Mouse (Mus musculus) midbrain, embryonic 12.5 days (tissue): ENCODE measurements around the gene Thsd7b. TPM values are rescaled to one million over a fixed set of nuclear protein-coding genes. Genes with fewer than 3 reads are reported as not detected.

Source experiments
- ATAC-seq: fragments of 200-750 bp; cut with Nextera tagmentation; 2 replicates; pipeline ENCODE4 v1.8.0; 2017; ENCODE audit warnings: low read depth, moderate TSS enrichment, moderate library complexity; ENCODE audit not compliant: low FRiP score
- H3K27ac ChIP-seq: fragments of 300-500 bp; sonication (generic); replicated peaks from 2 replicates; pipeline ENCODE4 v1.5.1; 2016; ENCODE audit warnings: mild to moderate bottlenecking
- H3K27me3 ChIP-seq: fragments of 300-500 bp; sonication (generic); 2 replicates; pipeline ENCODE4 v1.6.1; 2016; ENCODE audit warnings: mild to moderate bottlenecking
- H3K36me3 ChIP-seq: fragments of 300-500 bp; sonication (generic); 2 replicates; pipeline ENCODE4 v1.6.1; 2016
- H3K4me1 ChIP-seq: fragments of 300-500 bp; sonication (generic); 2 replicates; pipeline ENCODE4 v1.6.1; 2016
- H3K4me2 ChIP-seq: fragments of 300-500 bp; sonication (generic); replicated peaks from 2 replicates; pipeline ENCODE4 v1.6.1; 2016; ENCODE audit warnings: mild to moderate bottlenecking, moderate library complexity
- H3K4me3 ChIP-seq: fragments of 300-500 bp; sonication (generic); 2 replicates; pipeline ENCODE4 v1.5.1; 2016; ENCODE audit warnings: mild to moderate bottlenecking
- H3K9ac ChIP-seq: fragments of 300-500 bp; sonication (generic); replicated peaks from 2 replicates; pipeline ENCODE4 v1.6.1; 2016; ENCODE audit warnings: mild to moderate bottlenecking, moderate library complexity
- H3K9me3 ChIP-seq: fragments of 300-500 bp; sonication (generic); 2 replicates; pipeline ENCODE4 v1.6.1; 2016; ENCODE audit warnings: mild to moderate bottlenecking
- WGBS: fragments of 180-500 bp; shearing (Covaris S2); methylation state at CpG from one replicate; pipeline ENCODE4 v1.1.7; 2016; 5-methylcytosine and 5-hydroxymethylcytosine counted together
- polyA plus RNA-seq: library from polyadenylated mRNA; unstranded; fragments of >200 nt; fragmentation: Nextera tagmentation; extraction: Ambion mirVana; gene quantifications from 2 replicates; pipeline ENCODE4 v1.2.1, GENCODE M21; 2016

The Thsd7b gene
- polyA plus RNA-seq, 1 experiment from 2014 or later: 9.6 TPM

DNA sequence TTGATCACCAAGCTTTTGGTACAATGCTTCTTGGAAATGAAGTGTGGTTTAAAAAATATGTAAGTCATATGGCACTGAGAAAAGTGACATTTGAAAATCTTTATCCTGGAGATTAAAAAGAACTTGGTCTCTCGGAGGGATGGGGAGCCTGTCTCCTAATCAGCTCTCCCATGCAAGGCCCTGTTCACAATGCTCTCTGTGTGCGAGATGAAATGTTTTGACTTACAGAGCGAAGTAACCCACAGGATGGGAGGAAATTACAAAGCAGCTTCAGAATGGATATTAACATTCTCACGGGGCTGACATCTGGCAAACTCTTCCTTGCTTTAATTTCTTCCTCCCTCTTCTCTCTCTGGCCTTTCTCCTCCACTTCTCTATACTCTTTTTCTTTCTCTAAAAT lies 405.7 kb downstream of the Thsd7b start:
- H3K4me3 ChIP-seq: no peak overlapping the region
- no peak overlapping the region for H3K4me2 ChIP-seq
- H3K9me3 ChIP-seq: no peaks in the 10 kb centered on the region
- no peaks in the 10 kb centered on the region for H3K27me3 ChIP-seq
- no peaks in the 10 kb centered on the region for H3K36me3 ChIP-seq
- no peak overlapping the region for H3K27ac ChIP-seq
- H3K9ac ChIP-seq: no peak overlapping the region
- no peaks in the 10 kb centered on the region for H3K4me1 ChIP-seq
- WGBS: 50% methylated on average over 4 of the region's 4 CpGs
- ATAC-seq: no peak

DNA sequence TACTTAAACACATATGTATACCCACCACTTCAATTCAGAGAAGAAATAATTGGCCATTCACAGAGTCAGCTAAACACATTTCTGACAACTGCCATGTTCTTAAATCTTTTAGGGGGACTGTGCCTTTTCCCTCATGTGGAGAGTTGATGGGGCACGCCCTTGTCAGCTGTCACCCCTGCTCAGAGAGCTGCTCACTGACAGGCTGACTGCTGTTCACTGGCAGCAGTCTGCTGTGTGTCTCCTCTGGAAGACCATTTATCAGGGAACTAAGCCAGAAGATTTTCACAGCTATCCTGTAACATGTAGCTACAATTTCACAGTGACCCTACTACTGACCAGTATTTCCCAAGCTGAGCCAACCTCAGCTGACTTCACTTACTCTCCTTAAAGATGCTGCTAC lies 432.6 kb downstream of the Thsd7b start:
- Histone ChIP-seq H3K4me1 (no peaks in the 10 kb centered on the region), H3K4me3 (no peak overlapping the region)
- WGBS: 72% methylated on average over 1 of the region's 1 CpGs

DNA sequence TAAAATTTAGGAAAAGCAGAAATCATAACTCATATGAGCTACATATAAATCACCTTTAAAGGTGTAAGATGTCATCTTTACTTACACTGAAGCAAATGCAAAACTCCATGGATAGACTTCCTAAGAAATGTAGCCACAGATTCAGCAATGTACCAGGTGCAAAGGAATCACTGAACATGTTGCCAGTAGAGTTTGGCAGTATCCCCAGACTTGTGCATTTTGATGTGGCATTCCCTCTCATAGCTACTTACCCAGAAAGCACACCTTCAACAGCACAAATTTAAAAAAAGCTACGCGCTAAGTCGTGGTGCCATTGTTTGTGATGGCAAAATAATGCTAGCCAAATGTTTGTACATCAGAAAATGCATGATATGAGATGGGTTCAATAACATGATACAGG lies 439.6 kb downstream of the Thsd7b start:
- no peak overlapping the region for H3K4me2 ChIP-seq
- no peaks in the 10 kb centered on the region for H3K27me3 ChIP-seq
- no peak overlapping the region for H3K27ac ChIP-seq
- no peaks in the 10 kb centered on the region for H3K9me3 ChIP-seq
- ATAC-seq: no peak
- no peaks in the 10 kb centered on the region for H3K4me1 ChIP-seq
- H3K36me3 ChIP-seq: no peaks in the 10 kb centered on the region
- 93% methylated on average over 3 of the region's 3 CpGs for WGBS
- no peak overlapping the region for H3K9ac ChIP-seq
- H3K4me3 ChIP-seq: no peak overlapping the region

More for the DNA sequence above, 432.6 kb downstream of the Thsd7b start:
- Histone ChIP-seq H3K9ac (no peak overlapping the region), H3K4me2 (no peak overlapping the region), H3K36me3 (no peaks in the 10 kb centered on the region), H3K9me3 (no peaks in the 10 kb centered on the region), H3K27ac (no peak overlapping the region), H3K27me3 (no peaks in the 10 kb centered on the region)
- ATAC-seq: no peak

DNA sequence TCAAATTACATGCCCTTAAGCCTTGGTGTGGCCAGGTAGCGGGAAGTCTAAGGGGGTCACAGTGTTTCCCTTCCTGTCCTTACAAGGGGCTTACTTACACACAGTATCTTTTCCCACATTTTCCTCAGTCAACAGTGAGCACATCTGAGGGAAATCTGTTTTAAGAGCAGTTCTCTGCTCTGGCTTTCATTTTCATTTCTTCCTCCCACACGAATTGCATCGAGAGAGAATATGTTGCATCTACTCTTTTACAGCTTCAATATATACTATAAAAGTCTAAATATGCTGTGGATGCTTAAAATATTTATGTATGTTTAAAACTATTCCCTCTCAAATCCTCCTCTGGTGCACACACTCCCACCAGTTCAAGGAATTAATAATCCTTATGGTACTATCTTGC lies 440.5 kb downstream of the Thsd7b start:
- H3K4me1 ChIP-seq: no peaks in the 10 kb centered on the region
- no peak overlapping the region for H3K9ac ChIP-seq
- H3K4me2 ChIP-seq: no peak overlapping the region
- no peaks in the 10 kb centered on the region for H3K27me3 ChIP-seq
- no peak overlapping the region for H3K27ac ChIP-seq
- no peak for ATAC-seq
- H3K36me3 ChIP-seq: no peaks in the 10 kb centered on the region
- WGBS: 93% methylated on average over 3 of the region's 3 CpGs
- no peaks in the 10 kb centered on the region for H3K9me3 ChIP-seq
- H3K4me3 ChIP-seq: no peak overlapping the region

GRCm38 (mm10) chr1:129719592-129719991 lies 446.5 kb downstream of the Thsd7b start:
- Histone ChIP-seq H3K4me1 (no peaks in the 10 kb centered on the region), H3K9me3 (no peaks in the 10 kb centered on the region), H3K27ac (no peak overlapping the region), H3K27me3 (no peaks in the 10 kb centered on the region), H3K4me2 (no peak overlapping the region), H3K9ac (no peak overlapping the region), H3K4me3 (no peak overlapping the region), H3K36me3 (no peaks in the 10 kb centered on the region)
- peak; percentile 60; the same call in 1 of the 2 replicates for ATAC-seq

GRCm38 (mm10) chr1:129731991-129732390 lies 458.9 kb downstream of the Thsd7b start:
- no peak overlapping the region for H3K9ac ChIP-seq
- ATAC-seq: no peak
- H3K4me1 ChIP-seq: no peaks in the 10 kb centered on the region
- H3K36me3 ChIP-seq: no peaks in the 10 kb centered on the region
- no peaks in the 10 kb centered on the region for H3K9me3 ChIP-seq
- H3K27ac ChIP-seq: no peak overlapping the region
- WGBS: 89% methylated on average over 2 of the region's 2 CpGs
- no peaks in the 10 kb centered on the region for H3K27me3 ChIP-seq
- no peak overlapping the region for H3K4me2 ChIP-seq
- no peak overlapping the region for H3K4me3 ChIP-seq

GRCm38 (mm10) chr1:129747595-129747994 lies 474.5 kb downstream of the Thsd7b start:
- no peaks in the 10 kb centered on the region for H3K27me3 ChIP-seq
- no peak overlapping the region for H3K27ac ChIP-seq
- WGBS: 67% methylated on average over 3 of the region's 3 CpGs
- ATAC-seq: peak; percentile 56; the same call in 1 of the 2 replicates
- H3K9me3 ChIP-seq: no peaks in the 10 kb centered on the region
- H3K4me1 ChIP-seq: no peaks in the 10 kb centered on the region; the same call in 1 of the 2 replicates
- no peaks in the 10 kb centered on the region for H3K36me3 ChIP-seq
- H3K4me2 ChIP-seq: no peak overlapping the region
- no peak overlapping the region for H3K4me3 ChIP-seq
- H3K9ac ChIP-seq: no peak overlapping the region

- Histone ChIP-seq H3K4me3 (no peak overlapping the region), H3K27me3 (no peaks in the 10 kb centered on the region), H3K4me2 (no peak overlapping the region), H3K36me3 (no peaks in the 10 kb centered on the region), H3K27ac (no peak overlapping the region), H3K9ac (no peak overlapping the region), H3K9me3 (no peaks in the 10 kb centered on the region), H3K4me1 (peaks cover 7% of the 10 kb centered on the region; the same call in 1 of the 2 replicates)
- peak; percentile 79 for ATAC-seq
- 67% methylated on average over 1 of the region's 1 CpGs for WGBS
Measured at GRCm38 (mm10) chr1:129756548-129757240, 483.6 kb downstream of the Thsd7b start.

- H3K4me3 ChIP-seq: no peak overlapping the region
- no peaks in the 10 kb centered on the region for H3K36me3 ChIP-seq
- 78% methylated on average over 1 of the region's 1 CpGs for WGBS
- ATAC-seq: no peak
- no peaks in the 10 kb centered on the region for H3K27me3 ChIP-seq
- peaks cover 7% of the 10 kb centered on the region; the same call in 1 of the 2 replicates for H3K4me1 ChIP-seq
- H3K9me3 ChIP-seq: no peaks in the 10 kb centered on the region
- H3K4me2 ChIP-seq: no peak overlapping the region
- no peak overlapping the region for H3K9ac ChIP-seq
- no peak overlapping the region for H3K27ac ChIP-seq
Measured at GRCm38 (mm10) chr1:129759003-129759402, 485.9 kb downstream of the Thsd7b start.

DNA sequence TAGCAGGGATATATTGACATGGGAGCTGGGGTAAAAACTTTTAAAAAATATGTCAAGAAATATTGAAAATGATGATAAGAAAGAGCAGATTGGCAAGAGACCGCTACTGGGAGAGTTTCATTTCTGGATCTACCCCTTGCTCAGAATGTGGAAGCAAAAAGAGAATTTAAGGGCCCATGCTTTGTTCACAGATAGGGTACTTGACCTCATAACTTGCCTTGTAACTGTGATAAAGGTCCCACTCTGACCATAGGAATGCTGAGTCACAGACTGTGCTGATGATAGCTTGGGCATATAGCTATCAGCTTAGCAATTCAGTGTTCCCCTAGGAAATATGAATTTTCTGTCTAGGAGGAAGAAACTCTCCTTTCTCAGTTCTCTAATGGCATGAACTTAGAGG lies 488.1 kb downstream of the Thsd7b start:
- peaks cover 7% of the 10 kb centered on the region; the same call in 1 of the 2 replicates for H3K4me1 ChIP-seq
- H3K4me2 ChIP-seq: no peak overlapping the region
- no peak overlapping the region for H3K9ac ChIP-seq
- H3K27me3 ChIP-seq: no peaks in the 10 kb centered on the region
- H3K9me3 ChIP-seq: no peaks in the 10 kb centered on the region
- WGBS: 96% methylated on average over 1 of the region's 1 CpGs
- ATAC-seq: no peak
- H3K4me3 ChIP-seq: no peak overlapping the region
- H3K27ac ChIP-seq: no peak overlapping the region
- no peaks in the 10 kb centered on the region for H3K36me3 ChIP-seq

DNA sequence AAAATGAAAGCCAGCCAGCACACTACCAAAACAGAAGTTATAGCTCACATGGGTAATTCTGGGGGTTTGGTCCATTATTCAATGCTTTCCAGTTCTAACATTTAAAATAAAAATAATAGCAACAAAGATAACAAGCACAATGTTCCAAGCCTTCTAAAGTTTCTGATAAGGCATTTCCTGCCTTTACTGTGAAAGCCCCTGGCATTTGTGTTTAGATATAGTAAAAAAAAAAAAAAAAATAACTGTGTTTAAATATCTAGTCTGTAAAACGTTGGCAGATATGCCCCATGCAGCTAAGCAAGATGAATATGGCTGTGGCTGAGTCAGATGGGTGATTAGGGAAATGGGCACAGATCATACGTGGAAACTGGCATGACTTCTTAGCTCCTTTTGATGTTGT lies 491.6 kb downstream of the Thsd7b start:
- no peak overlapping the region for H3K9ac ChIP-seq
- no peaks in the 10 kb centered on the region for H3K9me3 ChIP-seq
- no peaks in the 10 kb centered on the region for H3K36me3 ChIP-seq
- no peak for ATAC-seq
- H3K4me3 ChIP-seq: no peak overlapping the region
- H3K27ac ChIP-seq: no peak overlapping the region
- no peaks in the 10 kb centered on the region for H3K27me3 ChIP-seq
- no peak overlapping the region for H3K4me2 ChIP-seq
- H3K4me1 ChIP-seq: no peaks in the 10 kb centered on the region
- 65% methylated on average over 2 of the region's 2 CpGs for WGBS

GRCm38 (mm10) chr1:129777055-129777454 lies 504.0 kb downstream of the Thsd7b start:
- ATAC-seq: no peak
- no peaks in the 10 kb centered on the region for H3K9me3 ChIP-seq
- WGBS: 86% methylated on average over 5 of the region's 5 CpGs
- no peak overlapping the region for H3K4me2 ChIP-seq
- H3K4me1 ChIP-seq: no peaks in the 10 kb centered on the region
- H3K36me3 ChIP-seq: no peaks in the 10 kb centered on the region
- H3K9ac ChIP-seq: no peak overlapping the region
- no peak overlapping the region for H3K4me3 ChIP-seq
- no peak overlapping the region for H3K27ac ChIP-seq
- H3K27me3 ChIP-seq: no peaks in the 10 kb centered on the region

GRCm38 (mm10) chr1:129779506-129779905 lies 506.4 kb downstream of the Thsd7b start:
- Histone ChIP-seq H3K27me3 (no peaks in the 10 kb centered on the region), H3K27ac (no peak overlapping the region), H3K36me3 (no peaks in the 10 kb centered on the region), H3K4me2 (no peak overlapping the region), H3K4me3 (no peak overlapping the region), H3K4me1 (no peaks in the 10 kb centered on the region), H3K9ac (no peak overlapping the region), H3K9me3 (no peaks in the 10 kb centered on the region)
- ATAC-seq: no peak
- 60% methylated on average over 4 of the region's 4 CpGs for WGBS
